Mouse (Mus musculus): ENCODE data around the gene Gm49345. TPM values are rescaled to one million over a fixed set of nuclear protein-coding genes. Genes with fewer than 3 reads are reported as not detected.
"Not testable (repeated sequence)": the region's sequence is repeated elsewhere in the genome, so short reads cannot be mapped to it uniquely, and the experiment has no call there.

Gene Gm49345
- polyA plus RNA-seq (2021): 1.2 TPM

- no peaks in the 10 kb centered on the region for H3K27me3 ChIP-seq
- ChIA-PET CTCF (interaction anchor here (0.6 to 1.6 kb wide), 6 partner anchors 20 to 51 kb away, joined by 3 read pairs; no protein-coding TSS in a partner anchor), POLR2A (no interaction called here)
- ATAC-seq: peak; percentile 99
- peak; percentile 53 for DNase-seq (ENCODE audit: low read depth, low spot score)
- TF ChIP-seq CTCF (IDR thresholded peaks at IDR 0.05): no peak
- in situ Hi-C loops (cut with MboI; ENCODE audit: low pct_unique_long_range_greater_than_20kb): loop anchor here (10.0 kb wide), 1 partner anchor 47 kb away; the partner anchor contains the start of gene Zfp738
Measured at GRCm38 (mm10) chr13:67637294-67638007, at the start of gene Gm49345, which contains the start of gene Zfp729a. Gene Gm49345 (minus strand): TSS chr13:67637769. Gene Zfp729a (minus strand): TSS chr13:67637791.

- H3K27me3 ChIP-seq: peaks cover 8% of the 10 kb centered on the region
- no peak for TF ChIP-seq CTCF (IDR thresholded peaks at IDR 0.05)
- no peak for ATAC-seq
- ChIA-PET POLR2A (no interaction called here), CTCF (no interaction called here)
- in situ Hi-C loops (cut with MboI; ENCODE audit: low pct_unique_long_range_greater_than_20kb): loop anchor here (10.0 kb wide), 1 partner anchor 52 kb away; the partner anchor contains the start of genes Gm49345 and Zfp729a
- DNase-seq (ENCODE audit: low read depth, low spot score): no peak
Measured at GRCm38 (mm10) chr13:67686971-67687370, 49.4 kb upstream of the Gm49345 start, which contains the start of gene Zfp738. Gene Zfp738 (minus strand): TSS chr13:67687071.

GRCm38 (mm10) chr13:67683841-67684240, 46.3 kb upstream of the Gm49345 start:
- peak; percentile 58 for ATAC-seq
- POLR2A ChIA-PET: interaction anchor here (1.1 kb wide), 1 partner anchor 40 kb away, joined by 4 read pairs; no protein-coding TSS in a partner anchor

GRCm38 (mm10) chr13:67682959-67683735, 45.6 kb upstream of the Gm49345 start:
- CTCF ChIA-PET: interaction anchor here (0.6 to 1.1 kb wide), 3 partner anchors 24 to 45 kb away, joined by 3 to 4 read pairs (median 3); no protein-coding TSS in a partner anchor
- not testable (repeated sequence) for H3K27me3 ChIP-seq
- in situ Hi-C loops (cut with MboI; ENCODE audit: low pct_unique_long_range_greater_than_20kb): loop anchor here (10.0 kb wide), 1 partner anchor 48 kb away; the partner anchor contains the start of genes Gm49345 and Zfp729a
- DNase-seq (ENCODE audit: low read depth, low spot score): peak; percentile 62
- peak; percentile 100 for ATAC-seq
- POLR2A ChIA-PET: interaction anchor here (1.1 kb wide), 1 partner anchor 41 kb away, joined by 4 read pairs; no protein-coding TSS in a partner anchor

More at GRCm38 (mm10) chr13:67683841-67684240, 46.3 kb upstream of the Gm49345 start:
- H3K27me3 ChIP-seq: not testable (repeated sequence)
- in situ Hi-C loops (cut with MboI; ENCODE audit: low pct_unique_long_range_greater_than_20kb): loop anchor here (10.0 kb wide), 1 partner anchor 49 kb away; the partner anchor contains the start of genes Gm49345 and Zfp729a
- DNase-seq (ENCODE audit: low read depth, low spot score): peak; percentile 1
- CTCF ChIA-PET: interaction anchor here (0.6 to 1.1 kb wide), 3 partner anchors 33 to 47 kb away, joined by 3 to 4 read pairs (median 3); no protein-coding TSS in a partner anchor

- POLR2A ChIA-PET: no interaction called here
- ATAC-seq: no peak
- H3K27me3 ChIP-seq: no peaks in the 10 kb centered on the region
- no peak for DNase-seq (ENCODE audit: low read depth, low spot score)
- in situ Hi-C loops (cut with MboI; ENCODE audit: low pct_unique_long_range_greater_than_20kb): no loop called here
- CTCF ChIA-PET: no interaction called here
- no peak for TF ChIP-seq CTCF (IDR thresholded peaks at IDR 0.05)
Measured at GRCm38 (mm10) chr13:67674902-67675301, 37.3 kb upstream of the Gm49345 start.

GRCm38 (mm10) chr13:67652496-67652895, 14.9 kb upstream of the Gm49345 start:
- POLR2A ChIA-PET: no interaction called here
- TF ChIP-seq CTCF (IDR thresholded peaks at IDR 0.05): no peak
- CTCF ChIA-PET: interaction anchor here (0.7 kb wide), 1 partner anchor 36 kb away, joined by 3 read pairs; no protein-coding TSS in a partner anchor
- in situ Hi-C loops (cut with MboI; ENCODE audit: low pct_unique_long_range_greater_than_20kb): no loop called here
- no peaks in the 10 kb centered on the region for H3K27me3 ChIP-seq
- no peak for DNase-seq (ENCODE audit: low read depth, low spot score)
- no peak for ATAC-seq

- no peak for DNase-seq (ENCODE audit: low read depth, low spot score)
- no peak for ATAC-seq
- POLR2A ChIA-PET: no interaction called here
- CTCF ChIA-PET: interaction anchor here (0.6 kb wide), 1 partner anchor 239 kb away, joined by 3 read pairs; no protein-coding TSS in a partner anchor
- TF ChIP-seq CTCF (IDR thresholded peaks at IDR 0.05): no peak
- in situ Hi-C loops (cut with MboI; ENCODE audit: low pct_unique_long_range_greater_than_20kb): loop anchor here (10.0 kb wide), 1 partner anchor 225 kb away; the partner anchor contains the start of gene Gm10037
- H3K27me3 ChIP-seq: no peaks in the 10 kb centered on the region
Measured at GRCm38 (mm10) chr13:67610108-67610507, 27.5 kb downstream of the Gm49345 start.

- DNase-seq (ENCODE audit: low read depth, low spot score) (peak; percentile 48), ATAC-seq (peak; percentile 71)
- H3K27me3 ChIP-seq: no peaks in the 10 kb centered on the region
- in situ Hi-C loops (cut with MboI; ENCODE audit: low pct_unique_long_range_greater_than_20kb): no loop called here
- TF ChIP-seq CTCF (IDR thresholded peaks at IDR 0.05): no peak
- CTCF ChIA-PET: interaction anchor here (0.6 to 1.3 kb wide), 2 partner anchors 28 to 240 kb away, joined by 3 read pairs; partner anchors contain the start of genes Gm49345 and Zfp729a
- POLR2A ChIA-PET: interaction anchor here (0.6 kb wide), 1 partner anchor 101 kb away, joined by 4 read pairs; no protein-coding TSS in a partner anchor
Measured at GRCm38 (mm10) chr13:67609066-67609876, 28.3 kb downstream of the Gm49345 start, which contains the start of gene Zfp729b. Gene Zfp729b (minus strand): TSS chr13:67609707.

GRCm38 (mm10) chr13:67572591-67573189, 64.9 kb downstream of the Gm49345 start:
- TF ChIP-seq CTCF (IDR thresholded peaks at IDR 0.05): no peak
- in situ Hi-C loops (cut with MboI; ENCODE audit: low pct_unique_long_range_greater_than_20kb): no loop called here
- DNase-seq (ENCODE audit: low read depth, low spot score) (no peak), ATAC-seq (peak; percentile 99)
- H3K27me3 ChIP-seq: no peaks in the 10 kb centered on the region
- ChIA-PET POLR2A (no interaction called here), CTCF (no interaction called here)

All from Patski (cell line).